Mouse (Mus musculus) liver, embryonic 14.5 days (tissue): ENCODE results near the gene Mcm2. TPM values are rescaled to one million over a fixed set of nuclear protein-coding genes. Genes with fewer than 3 reads are reported as not detected.

Experiments used
- ATAC-seq: fragments of 200-750 bp; cut with Nextera tagmentation; 2 replicates; pipeline ENCODE4 v1.8.0; 2017; ENCODE audit warnings: moderate number of reproducible peaks, mild to moderate bottlenecking, moderate library complexity; ENCODE audit not compliant: insufficient read depth
- DNase-seq, 3 experiments: peaks; one replicate each; pipeline ENCODE4 v3.0.0-alpha.2; 2012 to 2013; ENCODE audit warnings: low read depth in 3 of 3, low spot score in 3 of 3
- H3K27ac ChIP-seq: fragments of 300-500 bp; sonication (generic); 2 replicates; pipeline ENCODE4 v1.5.1; 2014; ENCODE audit warnings: moderate library complexity, mild to moderate bottlenecking, control low read depth, inconsistent platforms
- H3K27me3 ChIP-seq: fragments of 300-500 bp; sonication (generic); 2 replicates; pipeline ENCODE4 v1.6.1; 2014; ENCODE audit warnings: mild to moderate bottlenecking, low read length, moderate library complexity; ENCODE audit not compliant: control insufficient read depth, insufficient read depth
- H3K36me3 ChIP-seq: fragments of 300-500 bp; sonication (generic); replicated peaks from 2 replicates; pipeline ENCODE4 v1.6.1; 2014; ENCODE audit warnings: low read depth; ENCODE audit not compliant: control insufficient read depth, insufficient read depth
- H3K4me1 ChIP-seq, 2 experiments: fragments of 200-500 bp in 1 of 2; fragments of 300-500 bp in 1 of 2; sonication (generic) in 1 of 2; replicated peaks; 2 replicates each; pipeline ENCODE4 v1.6.1; 2012 to 2014; ENCODE audit warnings: antibody characterized with exemption in 1 of 2, inconsistent platforms in 1 of 2, low read length in 1 of 2; ENCODE audit not compliant: control insufficient read depth in 2 of 2, insufficient read depth in 2 of 2
- H3K4me2 ChIP-seq: fragments of 300-500 bp; sonication (generic); 2 replicates; pipeline ENCODE4 v1.6.1; 2014; ENCODE audit warnings: low read depth, mild to moderate bottlenecking, control low read depth, moderate library complexity
- H3K4me3 ChIP-seq, 2 experiments: fragments of 200-500 bp in 1 of 2; fragments of 300-500 bp in 1 of 2; sonication (generic) in 1 of 2; 2 replicates each; pipeline ENCODE4 v1.5.1; 2012 to 2014; ENCODE audit warnings: low read depth in 2 of 2, low read length in 2 of 2, mild to moderate bottlenecking in 2 of 2, control low read depth in 1 of 2, inconsistent platforms in 1 of 2, moderate library complexity in 1 of 2; ENCODE audit not compliant: insufficient read depth in 1 of 2
- H3K9ac ChIP-seq: fragments of 300-500 bp; sonication (generic); replicated peaks from 2 replicates; pipeline ENCODE4 v1.6.1; 2014; ENCODE audit warnings: mild to moderate bottlenecking, control low read depth, moderate library complexity
- H3K9me3 ChIP-seq: fragments of 300-500 bp; sonication (generic); 2 replicates; pipeline ENCODE4 v1.6.1; 2016; ENCODE audit warnings: low read length, mixed read lengths; ENCODE audit not compliant: control insufficient read depth
- CTCF ChIP-seq: IDR thresholded peaks from 2 replicates; pipeline ENCODE4 v1.5.1; 2016; ENCODE audit warnings: antibody characterized with exemption, low read depth, control low read depth
- EP300 ChIP-seq: IDR thresholded peaks from 2 replicates; pipeline ENCODE4 v1.6.1; 2016; ENCODE audit warnings: antibody characterized with exemption, low read depth
- WGBS: fragments of 180-500 bp; shearing (Covaris S2); extraction: QIAGEN DNeasy Blood & Tissue Kit; methylation state at CpG from one replicate; pipeline ENCODE4 v1.1.7; 2014; ENCODE audit not compliant: insufficient replicate concordance; 5-methylcytosine and 5-hydroxymethylcytosine counted together
- polyA plus RNA-seq, 2 experiments: library from polyadenylated mRNA; depleted of rRNA in 1 of 2; stranded (reverse) in 1 of 2; unstranded in 1 of 2; fragments of >200 nt; fragmentation: Nextera tagmentation in 1 of 2; extraction: Ambion mirVana in 1 of 2; gene quantifications; 2 replicates each; pipeline versions ENCODE4 v1.2.1 to v1.2.3; 2012 to 2014

Mcm2 gene
- polyA plus RNA-seq, 2 experiments, result 113 to 142 TPM

- H3K9me3 ChIP-seq, result no peaks in the 10 kb centered on the region
- 0 out of 4 replicates have a peak, but pooled peaks cover 0 to 4% of the 10 kb centered on the region in 2 experiments for H3K4me1 ChIP-seq
- no peak for DNase-seq
- no peak overlapping the region for H3K27ac ChIP-seq
- no peak overlapping the region for H3K4me2 ChIP-seq
- peaks cover 94% of the 10 kb centered on the region for H3K36me3 ChIP-seq
- WGBS, result 88% methylated on average over 12 of the region's 12 CpGs
- no peak overlapping the region for H3K4me3 ChIP-seq
- no peaks in the 10 kb centered on the region for H3K27me3 ChIP-seq
- H3K9ac ChIP-seq, result no peak overlapping the region
- TF ChIP-seq EP300 (no peak), CTCF (no peak)
- no peak for ATAC-seq
Observed at GRCm38 (mm10) chr6:88885644-88886416, 12.8 kb downstream of the Mcm2 start.

GRCm38 (mm10) chr6:88884690-88885089 lies 13.9 kb downstream of the Mcm2 start:
- Histone ChIP-seq H3K9ac (no peak overlapping the region), H3K4me1 (no peaks in the 10 kb centered on the region), H3K4me2 (no peak overlapping the region), H3K4me3 (no peak overlapping the region), H3K36me3 (peaks cover 87% of the 10 kb centered on the region), H3K27me3 (no peaks in the 10 kb centered on the region), H3K9me3 (no peaks in the 10 kb centered on the region), H3K27ac (no peak overlapping the region)
- DNase-seq (no peak), ATAC-seq (no peak)
- 93% methylated on average over 17 of the region's 17 CpGs for WGBS
- TF ChIP-seq CTCF, result no peak
- no peak for TF ChIP-seq EP300

- Histone ChIP-seq H3K9me3 (no peaks in the 10 kb centered on the region), H3K27ac (no peak overlapping the region), H3K27me3 (no peaks in the 10 kb centered on the region), H3K4me1 (no peaks in the 10 kb centered on the region), H3K9ac (no peak overlapping the region), H3K4me3 (no peak overlapping the region), H3K4me2 (no peak overlapping the region), H3K36me3 (peaks cover 82% of the 10 kb centered on the region)
- ATAC-seq (no peak), DNase-seq (no peak)
- TF ChIP-seq EP300 (no peak), CTCF (no peak)
- 86% methylated on average over 10 of the region's 10 CpGs for WGBS
Observed at GRCm38 (mm10) chr6:88884195-88884594, 14.4 kb downstream of the Mcm2 start.

GRCm38 (mm10) chr6:88881334-88881733 lies 17.2 kb downstream of the Mcm2 start:
- no peak overlapping the region for H3K4me2 ChIP-seq
- H3K9ac ChIP-seq, result no peak overlapping the region
- no peak overlapping the region for H3K27ac ChIP-seq
- H3K4me1 ChIP-seq, result no peaks in the 10 kb centered on the region
- ATAC-seq (no peak), DNase-seq (no peak)
- H3K27me3 ChIP-seq, result peaks cover 5% of the 10 kb centered on the region
- WGBS, result 86% methylated on average over 7 of the region's 7 CpGs
- no peak for TF ChIP-seq EP300
- no peak for TF ChIP-seq CTCF
- peaks cover 54% of the 10 kb centered on the region for H3K36me3 ChIP-seq
- no peaks in the 10 kb centered on the region for H3K9me3 ChIP-seq
- no peak overlapping the region for H3K4me3 ChIP-seq

GRCm38 (mm10) chr6:88879471-88879870 lies 19.1 kb downstream of the Mcm2 start:
- no peak overlapping the region for H3K9ac ChIP-seq
- no peak overlapping the region for H3K4me3 ChIP-seq
- DNase-seq, result no peak
- peaks cover 23% of the 10 kb centered on the region for H3K27me3 ChIP-seq
- H3K27ac ChIP-seq, result no peak overlapping the region
- ATAC-seq, result no peak
- H3K4me2 ChIP-seq, result no peak overlapping the region
- WGBS, result 54% methylated on average over 4 of the region's 4 CpGs
- peaks cover 35% of the 10 kb centered on the region for H3K36me3 ChIP-seq
- no peaks in the 10 kb centered on the region for H3K4me1 ChIP-seq
- no peaks in the 10 kb centered on the region for H3K9me3 ChIP-seq
- TF ChIP-seq EP300 (no peak), CTCF (peak; percentile 31; the same call in 1 of the 2 replicates)
